Mouse (Mus musculus): ENCODE measurements around the gene Abi3bp. TPM values are rescaled to one million over a fixed set of nuclear protein-coding genes. Genes with fewer than 3 reads are reported as not detected.

Gene Abi3bp
- total and polyA plus RNA-seq, 2 experiments, result 1.3 to 2.1 TPM

- H3K9ac ChIP-seq (ENCODE audit: low read depth, low read length), result no peak overlapping the region
- H3K36me3 ChIP-seq (ENCODE audit: control insufficient read depth, insufficient read depth, low read length), result no peaks in the 10 kb centered on the region
- DNase-seq (ENCODE audit: extremely low read depth, low read depth, low spot score), result no peak
- TF ChIP-seq POLR2A (IDR thresholded peaks at IDR 0.05; ENCODE audit: extremely low read depth, insufficient read depth, low read length) (no peak), CTCF (IDR thresholded peaks at IDR 0.05; ENCODE audit: low read depth, low read length) (no peak)
- H3K79me2 ChIP-seq (ENCODE audit: control insufficient read depth, insufficient read depth, low read length), result no peaks in the 10 kb centered on the region
- no peaks in the 10 kb centered on the region for H3K27me3 ChIP-seq (ENCODE audit: control insufficient read depth, insufficient read depth, low read length)
- no peaks in the 10 kb centered on the region for H3K4me1 ChIP-seq (ENCODE audit: control insufficient read depth, insufficient read depth, low read length)
- H3K27ac ChIP-seq (replicated peaks; ENCODE audit: insufficient read depth, low read depth, low read length), result no peak overlapping the region
- 81% methylated on average over 7 of the region's 7 CpGs for WGBS
- H3K4me3 ChIP-seq (ENCODE audit: insufficient read depth, low read depth, low read length), result no peak overlapping the region
These were observed 168.9 kb downstream of the Abi3bp start for GRCm38 (mm10) chr16:56646382-56647172.

- Histone ChIP-seq H3K4me3 (ENCODE audit: insufficient read depth, low read depth, low read length) (no peak overlapping the region), H3K79me2 (ENCODE audit: control insufficient read depth, insufficient read depth, low read length) (no peaks in the 10 kb centered on the region), H3K27ac (replicated peaks; ENCODE audit: insufficient read depth, low read depth, low read length) (no peak overlapping the region), H3K27me3 (ENCODE audit: control insufficient read depth, insufficient read depth, low read length) (no peaks in the 10 kb centered on the region), H3K36me3 (ENCODE audit: control insufficient read depth, insufficient read depth, low read length) (no peaks in the 10 kb centered on the region), H3K9ac (ENCODE audit: low read depth, low read length) (no peak overlapping the region), H3K4me1 (ENCODE audit: control insufficient read depth, insufficient read depth, low read length) (no peaks in the 10 kb centered on the region)
- 87% methylated on average over 12 of the region's 12 CpGs for WGBS
- no peak for TF ChIP-seq POLR2A (IDR thresholded peaks at IDR 0.05; ENCODE audit: extremely low read depth, insufficient read depth, low read length)
- no peak for TF ChIP-seq CTCF (IDR thresholded peaks at IDR 0.05; ENCODE audit: low read depth, low read length)
- DNase-seq (ENCODE audit: extremely low read depth, low read depth, low spot score), result no peak
These were observed 177.7 kb downstream of the Abi3bp start for GRCm38 (mm10) chr16:56655193-56655910.

- no peaks in the 10 kb centered on the region for H3K79me2 ChIP-seq (ENCODE audit: control insufficient read depth, insufficient read depth, low read length)
- no peaks in the 10 kb centered on the region for H3K27me3 ChIP-seq (ENCODE audit: control insufficient read depth, insufficient read depth, low read length)
- TF ChIP-seq CTCF (IDR thresholded peaks at IDR 0.05; ENCODE audit: low read depth, low read length) (no peak), POLR2A (IDR thresholded peaks at IDR 0.05; ENCODE audit: extremely low read depth, insufficient read depth, low read length) (no peak)
- DNase-seq (ENCODE audit: extremely low read depth, low read depth, low spot score), result peak; percentile 27
- H3K9ac ChIP-seq (ENCODE audit: low read depth, low read length), result no peak overlapping the region
- H3K4me1 ChIP-seq (ENCODE audit: control insufficient read depth, insufficient read depth, low read length), result no peaks in the 10 kb centered on the region
- no peak overlapping the region for H3K4me3 ChIP-seq (ENCODE audit: insufficient read depth, low read depth, low read length)
- no peaks in the 10 kb centered on the region for H3K36me3 ChIP-seq (ENCODE audit: control insufficient read depth, insufficient read depth, low read length)
- H3K27ac ChIP-seq (replicated peaks; ENCODE audit: insufficient read depth, low read depth, low read length), result no peak overlapping the region
These were observed 181.2 kb downstream of the Abi3bp start for GRCm38 (mm10) chr16:56658866-56659265.

GRCm38 (mm10) chr16:56669520-56669919 lies 191.8 kb downstream of the Abi3bp start:
- TF ChIP-seq CTCF (IDR thresholded peaks at IDR 0.05; ENCODE audit: low read depth, low read length) (no peak), POLR2A (IDR thresholded peaks at IDR 0.05; ENCODE audit: extremely low read depth, insufficient read depth, low read length) (no peak)
- Histone ChIP-seq H3K4me3 (ENCODE audit: insufficient read depth, low read depth, low read length) (no peak overlapping the region), H3K79me2 (ENCODE audit: control insufficient read depth, insufficient read depth, low read length) (no peaks in the 10 kb centered on the region), H3K9ac (ENCODE audit: low read depth, low read length) (no peak overlapping the region), H3K36me3 (ENCODE audit: control insufficient read depth, insufficient read depth, low read length) (no peaks in the 10 kb centered on the region), H3K27me3 (ENCODE audit: control insufficient read depth, insufficient read depth, low read length) (no peaks in the 10 kb centered on the region), H3K4me1 (ENCODE audit: control insufficient read depth, insufficient read depth, low read length) (no peaks in the 10 kb centered on the region), H3K27ac (replicated peaks; ENCODE audit: insufficient read depth, low read depth, low read length) (no peak overlapping the region)
- DNase-seq (ENCODE audit: extremely low read depth, low read depth, low spot score), result no peak
- 79% methylated on average over 5 of the region's 5 CpGs for WGBS

- TF ChIP-seq POLR2A (IDR thresholded peaks at IDR 0.05; ENCODE audit: extremely low read depth, insufficient read depth, low read length) (no peak), CTCF (IDR thresholded peaks at IDR 0.05; ENCODE audit: low read depth, low read length) (no peak)
- Histone ChIP-seq H3K27me3 (ENCODE audit: control insufficient read depth, insufficient read depth, low read length) (no peaks in the 10 kb centered on the region), H3K4me3 (ENCODE audit: insufficient read depth, low read depth, low read length) (no peak overlapping the region), H3K9ac (ENCODE audit: low read depth, low read length) (no peak overlapping the region), H3K79me2 (ENCODE audit: control insufficient read depth, insufficient read depth, low read length) (no peaks in the 10 kb centered on the region), H3K27ac (replicated peaks; ENCODE audit: insufficient read depth, low read depth, low read length) (no peak overlapping the region), H3K36me3 (ENCODE audit: control insufficient read depth, insufficient read depth, low read length) (no peaks in the 10 kb centered on the region), H3K4me1 (ENCODE audit: control insufficient read depth, insufficient read depth, low read length) (no peaks in the 10 kb centered on the region)
- 65% methylated on average over 8 of the region's 8 CpGs for WGBS
- DNase-seq (ENCODE audit: extremely low read depth, low read depth, low spot score), result peak; percentile 29
These were observed 193.3 kb downstream of the Abi3bp start for GRCm38 (mm10) chr16:56670941-56671340.

GRCm38 (mm10) chr16:56673420-56673819 lies 195.7 kb downstream of the Abi3bp start:
- Histone ChIP-seq H3K27ac (replicated peaks; ENCODE audit: insufficient read depth, low read depth, low read length) (no peak overlapping the region), H3K9ac (ENCODE audit: low read depth, low read length) (no peak overlapping the region), H3K4me3 (ENCODE audit: insufficient read depth, low read depth, low read length) (no peak overlapping the region), H3K4me1 (ENCODE audit: control insufficient read depth, insufficient read depth, low read length) (no peaks in the 10 kb centered on the region), H3K27me3 (ENCODE audit: control insufficient read depth, insufficient read depth, low read length) (no peaks in the 10 kb centered on the region), H3K79me2 (ENCODE audit: control insufficient read depth, insufficient read depth, low read length) (no peaks in the 10 kb centered on the region), H3K36me3 (ENCODE audit: control insufficient read depth, insufficient read depth, low read length) (no peaks in the 10 kb centered on the region)
- TF ChIP-seq CTCF (IDR thresholded peaks at IDR 0.05; ENCODE audit: low read depth, low read length), result no peak
- no peak for TF ChIP-seq POLR2A (IDR thresholded peaks at IDR 0.05; ENCODE audit: extremely low read depth, insufficient read depth, low read length)
- no peak for DNase-seq (ENCODE audit: extremely low read depth, low read depth, low spot score)
- WGBS, result 91% methylated on average over 2 of the region's 2 CpGs
